Mouse (Mus musculus): ENCODE measurements around the gene Kifc1. TPM values are rescaled to one million over a fixed set of nuclear protein-coding genes. Genes with fewer than 3 reads are reported as not detected.
A peak's percentile ranks its signal among the peaks of the same experiment; 100 is the strongest.
"Not testable (repeated sequence)": the region's sequence is repeated elsewhere in the genome, so short reads cannot be mapped to it uniquely, and the experiment has no call there.

Gene Kifc1
- polyA plus RNA-seq, 1 experiment from 2014 or later, result 3.6 TPM

GRCm38 (mm10) chr17:33915671-33916250 lies 25.3 kb upstream of the Kifc1 start, which contains the start of the genes Tapbp and Zbtb22:
Tapbp (plus strand) TSS chr17:33915899.
Zbtb22 (plus strand) TSS chr17:33915904.
- peaks cover 56% of the 10 kb centered on the region for H3K4me1 ChIP-seq
- DNase-seq (ENCODE audit: low spot score), result peak; percentile 100
- WGBS, result under 1% methylated on average over 34 of the region's 34 CpGs
- peak within 1 kb of the TSS; percentile 81 for H3K4me3 ChIP-seq
- no peaks in the 10 kb centered on the region for H3K27me3 ChIP-seq (ENCODE audit: insufficient read depth, poor library complexity, severe bottlenecking)
- H3K36me3 ChIP-seq, result peaks cover 62% of the 10 kb centered on the region
- peak within 1 kb of the TSS; percentile 97 for H3K27ac ChIP-seq
- no peaks in the 10 kb centered on the region for H3K9me3 ChIP-seq

DNA sequence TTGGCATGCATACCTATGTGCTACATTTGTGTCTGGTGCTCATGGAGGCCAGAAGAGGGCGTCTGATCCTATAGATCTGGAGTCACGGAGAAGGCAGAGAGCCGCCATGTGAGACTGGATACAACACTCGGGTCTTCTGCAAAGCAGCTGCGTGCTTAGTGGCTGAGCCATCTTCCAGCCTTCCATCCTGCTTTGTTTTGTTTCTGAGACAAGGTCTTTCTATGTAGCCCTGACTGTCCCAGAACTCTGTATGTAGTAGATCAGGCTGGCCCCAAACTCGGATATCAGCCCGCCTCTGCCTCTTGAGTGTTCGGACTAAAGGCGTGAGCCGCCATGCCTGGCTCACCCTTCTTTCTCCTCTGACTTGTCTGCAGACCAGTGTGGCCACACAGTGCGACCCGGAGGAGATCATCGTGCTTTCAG lies 24.5 kb upstream of the Kifc1 start:
- H3K9me3 ChIP-seq, result no peaks in the 10 kb centered on the region
- peaks cover 67% of the 10 kb centered on the region for H3K36me3 ChIP-seq
- H3K27me3 ChIP-seq (ENCODE audit: insufficient read depth, poor library complexity, severe bottlenecking), result no peaks in the 10 kb centered on the region
- peaks cover 59% of the 10 kb centered on the region for H3K4me1 ChIP-seq
- 73% methylated on average over 13 of the region's 13 CpGs for WGBS
- H3K27ac ChIP-seq, result peak overlapping the region; percentile 97; the same call in 1 of the 2 replicates
- peak overlapping the region; percentile 81 for H3K4me3 ChIP-seq
- DNase-seq (ENCODE audit: low spot score), result no peak

- no peak overlapping the region for H3K27ac ChIP-seq
Measured at GRCm38 (mm10) chr17:33913905-33914304, 23.4 kb upstream of the Kifc1 start.

DNA sequence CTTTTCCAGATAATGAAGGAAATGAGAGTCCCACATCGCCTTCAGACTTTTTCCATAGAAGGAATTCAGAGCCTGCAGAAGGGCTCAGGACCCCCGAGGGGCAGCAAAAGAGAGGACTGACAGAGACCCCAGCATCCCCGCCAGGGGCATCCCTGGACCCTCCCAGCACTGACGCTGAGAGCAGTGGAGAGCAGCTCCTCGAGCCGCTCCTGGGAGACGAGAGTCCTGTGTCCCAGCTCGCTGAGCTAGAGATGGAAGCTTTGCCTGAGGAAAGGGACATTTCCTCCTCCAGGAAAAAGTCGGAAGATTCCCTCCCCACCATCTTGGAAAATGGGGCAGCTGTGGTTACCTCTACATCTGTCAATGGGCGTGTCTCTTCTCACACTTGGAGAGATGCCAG lies 22.8 kb upstream of the Kifc1 start:
- WGBS, result 91% methylated on average over 10 of the region's 10 CpGs
- DNase-seq (ENCODE audit: low spot score), result no peak
- Histone ChIP-seq H3K36me3 (peaks cover 63% of the 10 kb centered on the region), H3K27ac (no peak overlapping the region), H3K4me3 (no peak overlapping the region), H3K27me3 (ENCODE audit: insufficient read depth, poor library complexity, severe bottlenecking) (no peaks in the 10 kb centered on the region), H3K4me1 (peaks cover 50% of the 10 kb centered on the region), H3K9me3 (no peaks in the 10 kb centered on the region)

More at GRCm38 (mm10) chr17:33913905-33914304, 23.4 kb upstream of the Kifc1 start:
- 88% methylated on average over 8 of the region's 8 CpGs for WGBS
- Histone ChIP-seq H3K27me3 (ENCODE audit: insufficient read depth, poor library complexity, severe bottlenecking) (no peaks in the 10 kb centered on the region), H3K36me3 (peaks cover 67% of the 10 kb centered on the region), H3K4me1 (peaks cover 51% of the 10 kb centered on the region), H3K4me3 (no peak overlapping the region), H3K9me3 (no peaks in the 10 kb centered on the region)
- DNase-seq (ENCODE audit: low spot score), result no peak

DNA sequence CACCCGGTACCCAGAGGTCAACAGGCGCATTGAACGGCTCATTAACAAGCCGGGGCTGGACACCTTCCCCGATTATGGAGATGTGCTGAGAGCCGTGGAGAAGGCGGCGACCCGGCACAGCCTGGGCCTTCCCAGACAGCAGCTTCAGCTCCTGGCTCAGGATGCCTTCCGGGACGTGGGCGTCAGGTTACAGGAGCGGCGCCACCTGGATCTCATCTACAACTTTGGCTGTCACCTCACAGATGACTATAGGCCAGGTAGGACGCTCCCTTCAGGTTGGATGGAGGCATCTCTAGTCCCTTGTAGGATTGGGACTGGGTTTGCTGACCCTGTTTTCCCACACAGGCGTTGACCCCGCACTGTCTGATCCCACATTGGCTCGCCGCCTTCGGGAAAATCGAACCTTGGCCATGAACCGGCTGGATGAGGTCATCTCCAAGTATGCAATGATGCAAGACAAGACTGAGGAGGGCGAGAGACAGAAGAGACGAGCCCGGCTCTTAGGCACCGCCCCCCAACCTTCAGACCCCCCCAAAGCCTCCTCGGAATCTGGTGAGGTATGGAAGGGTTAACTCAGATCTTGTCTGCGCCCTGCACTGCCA lies 21.5 kb upstream of the Kifc1 start:
- WGBS, result 90% methylated on average over 28 of the region's 28 CpGs
- Histone ChIP-seq H3K27me3 (ENCODE audit: insufficient read depth, poor library complexity, severe bottlenecking) (no peaks in the 10 kb centered on the region), H3K9me3 (no peaks in the 10 kb centered on the region), H3K36me3 (peaks cover 49% of the 10 kb centered on the region), H3K4me3 (no peak overlapping the region), H3K4me1 (peaks cover 42% of the 10 kb centered on the region), H3K27ac (no peak overlapping the region)
- DNase-seq (ENCODE audit: low spot score), result peak; percentile 70

DNA sequence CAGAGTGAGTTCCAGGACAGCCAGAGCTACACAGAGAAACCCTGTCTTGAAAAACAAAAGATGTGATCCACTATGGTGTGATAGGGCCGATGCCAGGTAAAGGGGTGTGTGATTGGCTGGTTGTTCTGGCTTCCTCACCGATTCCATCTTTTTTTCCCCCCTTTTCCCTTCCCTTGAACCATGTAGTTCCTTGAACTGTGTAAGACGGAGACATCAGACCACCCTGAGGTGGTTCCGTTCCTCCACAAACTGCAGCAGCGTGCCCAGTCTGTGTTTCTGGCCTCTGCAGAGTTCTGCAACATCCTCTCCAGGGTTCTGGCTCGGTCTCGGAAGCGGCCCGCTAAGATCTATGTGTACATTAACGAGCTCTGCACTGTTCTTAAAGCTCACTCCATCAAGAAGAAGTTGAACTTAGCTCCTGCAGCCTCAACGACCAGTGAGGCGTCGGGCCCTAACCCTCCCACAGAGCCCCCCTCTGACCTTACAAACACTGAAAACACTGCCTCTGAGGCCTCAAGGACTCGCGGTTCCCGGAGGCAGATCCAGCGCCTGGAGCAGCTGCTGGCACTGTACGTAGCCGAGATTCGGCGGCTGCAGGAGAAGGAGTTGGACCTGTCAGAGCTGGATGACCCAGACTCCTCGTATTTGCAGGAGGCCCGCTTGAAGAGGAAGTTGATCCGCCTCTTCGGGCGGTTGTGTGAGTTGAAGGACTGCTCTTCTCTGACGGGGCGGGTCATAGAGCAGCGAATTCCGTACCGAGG lies 20.8 kb upstream of the Kifc1 start:
- Histone ChIP-seq H3K4me1 (peaks cover 38% of the 10 kb centered on the region), H3K9me3 (no peaks in the 10 kb centered on the region), H3K36me3 (peaks cover 49% of the 10 kb centered on the region), H3K27me3 (ENCODE audit: insufficient read depth, poor library complexity, severe bottlenecking) (no peaks in the 10 kb centered on the region), H3K27ac (no peak overlapping the region), H3K4me3 (no peak overlapping the region)
- peak; percentile 68 for DNase-seq (ENCODE audit: low spot score)
- 91% methylated on average over 31 of the region's 31 CpGs for WGBS

- Histone ChIP-seq H3K36me3 (peaks cover 49% of the 10 kb centered on the region), H3K27ac (peak overlapping the region; percentile 91), H3K4me3 (peak overlapping the region; percentile 90), H3K4me1 (peaks cover 38% of the 10 kb centered on the region), H3K9me3 (no peaks in the 10 kb centered on the region), H3K27me3 (ENCODE audit: insufficient read depth, poor library complexity, severe bottlenecking) (no peaks in the 10 kb centered on the region)
- peak; percentile 55 for DNase-seq (ENCODE audit: low spot score)
- WGBS, result 53% methylated on average over 11 of the region's 11 CpGs
Measured at GRCm38 (mm10) chr17:33910346-33911051, 20.0 kb upstream of the Kifc1 start.

DNA sequence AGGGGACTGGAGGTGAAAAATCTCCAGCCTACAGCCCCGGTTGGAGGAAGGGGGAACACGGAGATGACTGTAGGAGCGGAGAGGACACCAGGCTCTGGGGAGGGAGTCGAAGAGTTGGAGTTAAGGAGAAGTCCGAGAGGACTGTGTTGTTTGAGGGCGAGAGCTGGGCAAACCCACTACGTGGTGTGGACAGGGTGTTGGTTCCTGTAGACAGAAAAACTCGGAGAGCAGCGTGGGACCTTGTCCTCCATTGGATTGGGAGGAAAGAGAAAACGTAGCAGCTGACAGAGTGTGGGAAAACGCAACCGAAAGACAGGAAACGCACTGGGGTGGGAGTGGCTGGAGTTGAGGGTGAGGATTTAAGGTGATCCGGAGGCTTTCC lies 19.4 kb upstream of the Kifc1 start:
- peak overlapping the region; percentile 91 for H3K27ac ChIP-seq
- no peak for DNase-seq (ENCODE audit: low spot score)
- peaks cover 33% of the 10 kb centered on the region for H3K4me1 ChIP-seq
- H3K27me3 ChIP-seq (ENCODE audit: insufficient read depth, poor library complexity, severe bottlenecking), result no peaks in the 10 kb centered on the region
- no peaks in the 10 kb centered on the region for H3K9me3 ChIP-seq
- peaks cover 44% of the 10 kb centered on the region for H3K36me3 ChIP-seq
- peak overlapping the region; percentile 90 for H3K4me3 ChIP-seq
- under 1% methylated on average over 14 of the region's 14 CpGs for WGBS

DNA sequence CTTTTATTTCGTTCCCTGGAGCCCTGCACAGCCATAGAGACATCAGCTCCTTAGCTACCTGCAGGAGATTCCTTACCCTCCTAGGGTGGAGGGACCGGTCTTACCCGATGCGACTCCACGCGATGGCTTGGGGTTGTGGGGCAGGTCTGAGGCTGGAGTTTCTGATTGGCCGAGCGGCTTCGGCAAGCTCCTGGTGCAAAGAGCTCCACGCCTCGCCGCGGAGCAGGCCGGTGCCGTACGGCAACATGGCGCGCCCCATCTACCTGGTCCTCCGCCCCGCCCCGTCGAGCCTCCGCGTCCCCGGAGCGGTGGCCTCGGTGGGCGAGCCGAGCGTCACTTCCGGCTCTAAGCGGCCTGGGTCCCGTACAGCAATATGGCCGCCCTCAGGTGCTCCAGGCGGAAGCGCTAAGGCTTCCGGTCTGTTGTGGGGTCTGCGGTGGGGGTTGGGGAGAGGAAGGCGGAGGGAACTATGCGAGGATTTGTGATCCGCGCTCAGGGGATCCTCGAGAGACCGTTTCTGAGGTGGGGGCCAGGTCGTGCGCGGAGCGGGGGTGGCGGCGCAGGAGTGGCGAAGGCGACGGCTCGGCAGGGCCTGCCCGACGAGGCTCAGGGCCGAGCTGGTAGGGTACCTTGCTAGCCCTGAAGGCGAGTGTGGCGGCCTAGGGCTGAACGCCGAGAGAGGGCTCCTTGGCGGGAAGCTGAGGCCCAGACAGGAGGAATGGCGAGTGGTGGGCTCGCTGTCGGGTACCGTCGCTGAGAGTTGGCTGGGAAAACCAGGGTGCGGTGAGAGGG lies 18.8 kb upstream of the Kifc1 start, which contains the start of gene Daxx:
Daxx (plus strand) TSS at position 338 of the 792 bp plus-strand sequence.
- WGBS, result 1% methylated on average over 68 of the region's 68 CpGs

DNA sequence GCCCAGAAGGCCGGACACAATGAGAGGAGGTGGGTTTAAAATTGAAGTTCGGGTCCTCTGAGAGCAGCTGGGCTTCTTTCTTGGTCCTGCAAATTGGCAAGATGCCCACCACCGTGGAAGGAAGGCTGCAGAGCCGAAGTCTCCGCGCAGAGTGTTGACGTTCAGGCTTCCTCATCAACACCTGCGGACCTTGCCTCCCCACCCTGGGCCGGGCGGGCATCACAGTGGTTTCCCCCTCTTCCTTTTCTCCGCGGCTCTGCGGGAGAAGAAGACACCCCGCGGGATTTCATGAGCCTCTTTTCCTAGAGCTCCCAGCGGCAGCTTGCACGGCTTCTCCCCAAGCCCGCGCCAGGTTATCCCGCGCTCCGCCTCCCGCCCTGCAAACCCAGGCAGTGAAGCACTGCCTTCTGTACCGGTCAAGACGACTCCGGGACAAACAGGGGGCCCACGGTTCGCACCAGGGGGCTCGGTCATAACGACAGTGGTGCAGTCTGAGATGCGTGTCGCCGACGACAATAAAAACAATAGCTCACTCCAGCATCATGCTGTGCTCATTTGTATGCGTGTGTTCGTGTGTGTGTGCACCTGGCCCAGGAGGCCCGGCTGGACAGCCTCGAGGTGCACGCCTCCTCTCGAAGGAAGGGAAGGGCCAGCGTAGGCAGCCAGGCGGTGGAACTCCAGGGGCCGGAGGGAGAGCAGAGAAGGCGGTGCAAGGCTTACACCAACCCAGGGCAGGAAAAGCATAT lies 18.0 kb upstream of the Kifc1 start:
- peaks cover 31% of the 10 kb centered on the region for H3K36me3 ChIP-seq
- WGBS, result under 1% methylated on average over 43 of the region's 44 CpGs
- DNase-seq (ENCODE audit: low spot score), result peak; percentile 85
- peaks cover 28% of the 10 kb centered on the region for H3K4me1 ChIP-seq
- H3K27ac ChIP-seq, result peak overlapping the region; percentile 91
- no peaks in the 10 kb centered on the region for H3K27me3 ChIP-seq (ENCODE audit: insufficient read depth, poor library complexity, severe bottlenecking)
- H3K9me3 ChIP-seq, result no peaks in the 10 kb centered on the region
- peak overlapping the region; percentile 90 for H3K4me3 ChIP-seq

More for the DNA sequence above, 18.8 kb upstream of the Kifc1 start, which contains the start of gene Daxx:
- peaks cover 32% of the 10 kb centered on the region for H3K4me1 ChIP-seq
- H3K27me3 ChIP-seq (ENCODE audit: insufficient read depth, poor library complexity, severe bottlenecking), result no peaks in the 10 kb centered on the region
- H3K9me3 ChIP-seq, result no peaks in the 10 kb centered on the region
- peak within 1 kb of the TSS; percentile 91 for H3K27ac ChIP-seq
- peaks cover 38% of the 10 kb centered on the region for H3K36me3 ChIP-seq
- DNase-seq (ENCODE audit: low spot score), result peak; percentile 99
- H3K4me3 ChIP-seq, result peak within 1 kb of the TSS; percentile 90

- not testable (repeated sequence) for H3K4me3 ChIP-seq; H3K27ac ChIP-seq; DNase-seq (ENCODE audit: low spot score); H3K9me3 ChIP-seq; H3K27me3 ChIP-seq (ENCODE audit: insufficient read depth, poor library complexity, severe bottlenecking); H3K36me3 ChIP-seq
- peaks cover 19% of the 10 kb centered on the region for H3K4me1 ChIP-seq
- 28% methylated on average over 4 of the region's 4 CpGs for WGBS
Measured at GRCm38 (mm10) chr17:33904835-33905234, 14.4 kb upstream of the Kifc1 start, which contains the start of gene Platr17. Platr17 (plus strand) TSS chr17:33905135.
